Mouse (Mus musculus) brain, embryonic 14.5 days (tissue): ENCODE data around the gene Aldob.

Experiments
- CTCF ChIP-seq: fragments of 200-500 bp; IDR thresholded peaks from 2 replicates; pipeline ENCODE4 v1.5.1; 2012; ENCODE audit warnings: inconsistent platforms, mild to moderate bottlenecking, moderate library complexity, borderline replicate concordance; ENCODE audit not compliant: insufficient read depth, insufficient read length; ENCODE audit errors: extremely low read depth
- POLR2A ChIP-seq: fragments of 200-500 bp; IDR thresholded peaks from 2 replicates; pipeline ENCODE4 v1.6.1; 2012; ENCODE audit warnings: mild to moderate bottlenecking, inconsistent platforms, borderline replicate concordance; ENCODE audit not compliant: poor library complexity, insufficient read depth, insufficient read length, severe bottlenecking; ENCODE audit errors: extremely low read depth

- TF ChIP-seq POLR2A, result no peak
- no peak for TF ChIP-seq CTCF
Measured at GRCm38 (mm10) chr4:49547544-49548219, 1.7 kb downstream of the Aldob start.
